ENCODE assay signal across 25 mouse cellular contexts in genomic region chr14:107051946-107052551, GRCm38 (mm10).
"Had no signal": no experiment of that assay in that cellular context is flagged by ENCODE, and none has a peak within 500 bp of the region (broad histone marks: within the 10 kb centered on the region; RNA-seq: fewer than 3 reads in every experiment).

No protein-coding gene starts in this region.

- H3K4me2 ChIP-seq: heart, embryonic 11.5 days; heart, embryonic 13.5 days; heart, embryonic 15.5 days; hindbrain, embryonic 13.5 days; hindbrain, embryonic 15.5 days; limb, embryonic 13.5 days; limb, embryonic 15.5 days; liver, embryonic 12.5 days had no signal

- H3K9ac ChIP-seq: heart, embryonic 13.5 days; heart, embryonic 15.5 days; hindbrain, embryonic 13.5 days; hindbrain, embryonic 15.5 days; limb, embryonic 13.5 days; limb, embryonic 15.5 days; liver, embryonic 12.5 days; liver, embryonic 14.5 days had no signal

- H3K9me3 ChIP-seq: heart, embryonic 13.5 days; heart, embryonic 15.5 days; hindbrain, embryonic 10.5 days; hindbrain, embryonic 13.5 days; hindbrain, embryonic 15.5 days; limb, embryonic 13.5 days; limb, embryonic 15.5 days; liver, embryonic 12.5 days had no signal

- DNase-seq: gastrocnemius, postnatal 14 days; gastrocnemius, postnatal 36 days; heart, adult 11 months; heart, adult 2 months; heart, postnatal 14 days; heart, postnatal 36 days; kidney, adult 11 months; kidney, adult 2 months; kidney, adult 9 months; kidney, postnatal 14 days; kidney, postnatal 36 days; left cerebral cortex, postnatal 4 days had no signal

- H3K36me3 ChIP-seq: heart, embryonic 13.5 days; heart, embryonic 15.5 days; hindbrain, embryonic 10.5 days; hindbrain, embryonic 13.5 days; hindbrain, embryonic 15.5 days; limb, embryonic 13.5 days; limb, embryonic 15.5 days; liver, embryonic 12.5 days had no signal

- H3K27ac ChIP-seq: heart, adult 2 months; heart, embryonic 13.5 days; heart, embryonic 15.5 days; hindbrain, embryonic 10.5 days; hindbrain, embryonic 13.5 days; hindbrain, embryonic 15.5 days; hindbrain, postnatal 0 days; layer of hippocampus, adult 2 months; limb, embryonic 13.5 days; limb, embryonic 15.5 days; liver, embryonic 12.5 days; liver, embryonic 14.5 days had no signal

- H3K4me1 ChIP-seq: heart, embryonic 13.5 days; heart, embryonic 15.5 days; hindbrain, embryonic 10.5 days; hindbrain, embryonic 13.5 days; hindbrain, embryonic 15.5 days; limb, embryonic 13.5 days; limb, embryonic 15.5 days; liver, embryonic 12.5 days had no signal

- ATAC-seq: hindbrain, postnatal 0 days; intestine, embryonic 16.5 days; liver, embryonic 12.5 days had no signal

- H3K4me3 ChIP-seq: heart, adult 2 months; heart, embryonic 13.5 days; heart, embryonic 15.5 days; hindbrain, embryonic 10.5 days; hindbrain, embryonic 13.5 days; hindbrain, embryonic 15.5 days; layer of hippocampus, adult 2 months; limb, embryonic 13.5 days; limb, embryonic 15.5 days; liver, embryonic 12.5 days had no signal

- H3K27me3 ChIP-seq: heart, embryonic 13.5 days; heart, embryonic 15.5 days; hindbrain, embryonic 13.5 days; hindbrain, embryonic 15.5 days; limb, embryonic 13.5 days; limb, embryonic 15.5 days; liver, embryonic 12.5 days had no signal
